Mouse (Mus musculus) cerebellum, adult 9-10 months (tissue): ENCODE results near the gene Cdh22.

Experiments
- DNase-seq: peaks from one replicate; pipeline ENCODE4 v3.0.0; 2022

Cdh22 gene

DNA sequence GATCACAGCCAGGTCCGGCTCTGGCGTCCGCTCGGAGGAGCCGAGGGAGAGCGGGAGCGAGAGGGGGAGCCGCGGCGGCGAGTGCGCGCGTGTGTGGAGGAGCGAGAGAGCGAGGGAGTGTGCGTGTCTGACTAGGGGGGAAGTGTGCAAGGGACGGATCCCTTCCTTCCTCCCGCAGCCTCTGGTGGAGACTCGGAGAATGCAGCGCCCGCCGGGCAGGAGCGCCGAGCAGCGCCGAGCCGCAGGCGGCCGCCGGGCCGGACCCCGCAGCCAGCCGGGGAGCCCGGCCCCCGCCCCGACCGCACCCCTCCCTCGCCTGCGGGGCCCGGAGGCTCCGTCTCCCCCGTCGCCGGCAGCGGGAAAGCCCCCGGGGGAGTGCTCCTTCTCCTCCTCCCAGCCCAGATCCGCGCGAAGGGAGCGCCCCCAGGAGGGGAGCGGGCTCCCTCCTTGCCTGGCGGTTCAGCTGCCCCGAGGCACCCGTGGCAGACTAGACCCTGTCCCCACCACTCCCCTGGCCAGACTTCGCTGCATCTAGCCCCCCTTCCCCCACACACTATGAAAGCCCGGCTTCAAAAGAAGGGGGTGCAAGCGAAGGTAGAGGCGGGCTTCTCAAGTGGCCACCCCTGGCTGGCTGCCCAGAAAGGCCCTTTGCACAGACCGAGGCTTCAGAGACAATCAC, at the start of gene Cdh22:
Gene Cdh22 (minus strand): TSS at position 241 of the 679 bp plus-strand sequence.
- DNase-seq: peak; percentile 83

DNA sequence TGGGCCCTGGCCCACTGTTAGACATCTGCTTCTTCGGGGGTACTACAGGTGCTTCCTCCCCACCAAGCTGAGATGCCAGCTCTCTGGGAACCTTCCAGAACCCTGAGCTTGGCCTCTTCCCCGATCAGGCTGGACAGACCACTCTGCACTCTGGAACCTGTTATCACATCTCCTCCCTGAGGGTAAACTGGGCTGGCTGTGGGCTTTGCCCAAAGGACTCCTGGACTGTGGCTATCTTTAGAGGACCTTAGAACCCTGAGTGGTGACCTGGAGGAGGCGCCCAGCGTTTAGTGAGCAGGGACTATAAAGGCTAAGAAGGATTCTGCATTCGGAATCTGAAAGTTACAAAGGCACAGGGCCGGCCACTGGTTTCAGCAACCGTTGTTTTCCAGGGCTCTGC, 49.7 kb upstream of the Cdh22 start:
- no peak for DNase-seq

DNA sequence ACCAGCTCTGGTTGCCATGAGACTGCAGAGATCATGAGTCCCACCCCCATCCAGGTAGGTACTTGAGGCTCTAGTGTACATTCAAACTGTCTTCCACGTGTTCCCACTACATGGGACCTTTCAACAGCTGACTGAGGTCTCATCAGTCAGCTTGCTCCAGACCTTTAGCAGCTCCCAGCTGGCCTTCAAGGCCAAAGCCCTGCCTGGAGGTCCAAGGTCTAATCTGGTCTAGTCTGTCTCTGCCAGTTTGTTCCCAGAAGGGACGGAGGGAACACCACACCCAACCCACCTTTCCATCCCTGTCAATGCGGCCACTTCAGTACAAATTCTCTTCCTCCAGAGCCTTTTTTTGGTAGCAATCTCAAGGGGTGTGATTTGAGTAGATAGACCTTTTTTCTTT, 49.0 kb upstream of the Cdh22 start:
- no peak for DNase-seq

DNA sequence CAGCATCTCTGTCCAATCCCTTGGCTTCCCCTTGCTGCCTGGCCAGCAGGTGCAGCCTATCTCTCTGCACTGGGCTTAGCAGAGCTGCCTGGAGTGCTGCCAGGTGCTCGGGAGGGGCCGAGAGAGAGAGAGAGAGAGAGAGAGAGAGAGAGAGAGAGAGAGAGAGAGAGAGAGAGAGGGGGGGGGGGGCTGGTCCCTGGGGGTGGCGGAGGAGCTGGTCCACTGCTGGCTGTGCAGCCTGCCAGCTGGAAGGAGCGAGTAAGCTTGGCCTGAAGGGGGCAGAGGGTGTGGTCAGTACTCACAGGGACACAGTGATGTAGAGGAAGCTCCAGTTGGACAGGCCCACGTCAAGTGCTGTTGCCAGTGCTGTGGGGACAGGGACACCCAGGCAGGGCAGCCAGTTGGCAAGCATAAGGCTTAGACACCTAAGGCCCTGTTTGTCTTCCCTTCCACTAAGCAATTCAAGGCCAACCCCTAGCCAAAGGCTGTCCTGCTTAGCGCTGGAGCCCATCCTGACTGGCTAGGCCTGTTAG, 47.2 kb upstream of the Cdh22 start:
- peak; percentile 74 for DNase-seq

DNA sequence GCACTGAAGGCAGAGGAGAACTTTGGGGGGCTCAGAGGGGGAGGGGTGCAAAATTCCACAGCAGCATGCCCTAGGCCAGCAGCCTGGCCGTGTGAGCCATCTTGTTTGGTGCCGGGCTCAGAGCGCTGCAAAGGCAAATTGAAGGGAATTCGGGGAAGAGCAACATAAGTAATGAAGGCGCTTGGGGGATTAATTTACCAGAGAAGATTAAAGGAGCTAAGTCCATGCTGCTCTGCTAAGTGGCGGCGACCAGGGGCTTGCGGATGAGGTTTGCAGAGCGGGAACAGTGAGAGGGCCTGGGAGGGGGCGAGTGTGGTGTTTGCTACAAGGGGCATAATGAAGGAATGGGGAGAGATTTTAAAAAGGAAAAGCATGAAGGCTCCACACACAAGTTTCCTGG, 44.7 kb upstream of the Cdh22 start:
- DNase-seq: no peak

DNA sequence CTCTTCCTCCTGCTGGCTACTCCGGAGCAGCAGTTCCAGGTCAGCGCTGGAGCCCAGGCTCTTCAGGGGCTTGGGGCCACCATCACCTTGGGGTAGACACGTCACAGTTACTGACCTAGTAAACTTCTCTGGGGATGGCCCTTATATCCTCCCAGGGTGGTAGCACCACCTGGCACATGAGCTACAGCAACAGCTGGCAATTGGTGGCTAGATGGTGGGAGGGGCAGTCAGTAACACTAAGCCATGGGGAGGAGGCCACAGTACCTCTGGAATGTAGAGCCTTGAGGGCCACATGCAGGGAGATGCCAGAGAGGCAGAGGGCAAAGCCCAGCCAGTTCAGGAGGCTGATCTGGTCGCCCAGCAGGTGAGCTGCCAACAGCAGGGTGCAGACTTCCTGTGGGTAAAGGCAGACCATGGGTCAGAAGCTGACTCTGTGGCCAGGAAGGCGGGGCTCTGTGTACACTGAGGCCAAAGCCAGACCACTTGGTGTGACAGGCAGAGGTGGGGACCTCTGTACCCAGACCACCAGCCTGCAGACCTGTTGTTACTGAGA, 42.6 kb upstream of the Cdh22 start:
- no peak for DNase-seq

DNA sequence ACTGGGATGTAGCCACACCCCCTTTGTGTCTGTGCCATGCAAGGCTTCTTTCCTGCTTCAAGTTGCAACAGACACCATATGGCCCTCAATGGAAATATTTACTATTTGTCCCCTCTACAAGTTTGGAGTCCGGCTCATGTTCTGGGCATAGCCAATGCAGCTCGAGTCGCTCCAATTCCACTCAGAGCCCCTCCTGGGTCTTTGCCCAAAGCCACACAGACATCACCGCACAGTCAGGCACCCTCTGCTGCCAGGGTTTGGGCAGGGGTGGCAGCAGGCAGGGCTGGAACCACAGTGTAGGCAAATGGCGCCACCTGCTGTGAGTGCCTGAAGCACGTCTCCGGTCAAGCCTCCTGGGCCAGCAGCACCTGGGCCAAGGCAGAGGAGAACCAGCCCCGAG, 41.2 kb upstream of the Cdh22 start:
- DNase-seq: peak; percentile 91

DNA sequence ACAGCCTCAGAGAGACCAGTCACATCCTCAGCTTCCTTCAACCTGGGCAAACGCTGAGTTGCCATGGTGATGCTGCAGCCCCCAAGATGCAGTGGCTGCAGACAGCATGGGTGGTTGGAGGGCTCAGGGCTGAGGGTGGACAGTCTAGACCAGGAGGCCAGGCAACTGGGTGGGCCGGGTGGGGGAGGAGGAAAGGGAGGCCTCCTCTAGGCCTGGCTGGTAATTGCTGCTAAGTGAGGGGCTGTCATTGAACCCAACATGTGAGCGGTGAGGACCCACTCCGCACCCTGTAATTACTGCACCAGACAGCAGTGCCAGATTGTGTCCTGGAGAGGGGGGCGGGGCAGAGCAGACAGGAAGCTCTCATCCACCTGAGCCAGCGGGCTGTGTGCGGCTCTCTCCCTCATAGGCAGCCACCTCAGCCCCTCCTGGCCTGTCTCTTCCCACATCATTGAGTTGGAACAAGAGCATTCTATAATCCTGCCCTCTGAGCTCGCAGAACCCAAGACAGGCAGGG, 40.5 kb upstream of the Cdh22 start:
- no peak for DNase-seq

DNA sequence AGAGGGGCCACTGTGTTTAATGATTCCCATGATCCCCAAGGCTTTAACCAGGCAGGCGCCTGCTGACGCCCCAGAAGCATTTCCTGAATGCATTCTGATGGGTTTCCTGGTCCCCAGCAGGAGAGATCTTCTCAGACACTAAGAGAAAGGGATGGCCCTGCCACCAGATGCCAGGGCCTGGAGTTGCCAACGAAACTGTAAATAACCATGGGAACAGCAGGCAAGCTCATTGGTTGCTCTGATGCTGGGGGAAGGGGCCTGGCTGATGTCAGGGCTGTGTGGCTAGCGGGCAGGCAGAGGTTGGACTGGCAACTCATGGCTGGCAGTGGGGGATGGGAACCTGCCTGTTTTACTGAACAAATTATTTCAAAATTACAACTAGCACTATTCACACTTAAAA, 38.9 kb upstream of the Cdh22 start:
- no peak for DNase-seq

DNA sequence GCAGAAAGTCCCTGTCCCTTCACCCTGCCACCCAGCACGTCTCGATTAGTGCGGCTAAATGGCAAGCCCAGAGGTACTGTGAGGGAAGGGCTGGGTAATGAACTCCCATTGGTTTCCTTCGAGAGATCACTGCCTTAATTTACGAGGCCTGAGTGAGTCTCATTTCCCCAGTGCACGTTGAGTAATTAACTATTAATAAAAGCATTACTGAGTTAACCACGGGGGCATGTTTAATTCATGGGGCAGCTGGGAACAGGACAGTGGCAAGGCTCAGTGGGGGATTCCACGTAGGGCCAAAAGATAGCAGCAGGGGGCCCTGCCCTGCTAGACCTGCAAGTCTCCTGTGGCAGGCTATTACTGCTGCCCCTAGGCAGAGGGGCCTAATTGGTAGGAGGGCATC, 36.7 kb upstream of the Cdh22 start:
- no peak for DNase-seq

DNA sequence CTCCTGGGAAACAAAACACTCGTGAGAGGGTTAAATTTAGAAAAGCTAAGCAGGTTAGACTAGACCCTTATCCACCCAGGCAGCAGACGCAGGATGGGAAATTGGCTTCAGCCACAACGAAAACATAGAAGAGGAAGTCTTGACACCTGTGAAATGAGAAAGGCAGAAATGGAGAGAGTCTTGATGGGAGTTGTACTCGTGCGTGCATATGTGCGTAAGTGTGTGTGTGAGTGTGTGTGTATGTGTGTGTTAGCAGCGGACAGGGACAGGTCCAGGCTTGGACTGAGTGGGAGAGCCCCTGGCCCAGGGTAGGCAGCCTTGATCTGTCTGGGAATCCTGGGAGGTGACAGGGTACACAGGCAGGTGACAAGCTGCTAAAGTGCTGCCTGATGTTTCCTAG, 36.2 kb upstream of the Cdh22 start:
- DNase-seq: no peak

DNA sequence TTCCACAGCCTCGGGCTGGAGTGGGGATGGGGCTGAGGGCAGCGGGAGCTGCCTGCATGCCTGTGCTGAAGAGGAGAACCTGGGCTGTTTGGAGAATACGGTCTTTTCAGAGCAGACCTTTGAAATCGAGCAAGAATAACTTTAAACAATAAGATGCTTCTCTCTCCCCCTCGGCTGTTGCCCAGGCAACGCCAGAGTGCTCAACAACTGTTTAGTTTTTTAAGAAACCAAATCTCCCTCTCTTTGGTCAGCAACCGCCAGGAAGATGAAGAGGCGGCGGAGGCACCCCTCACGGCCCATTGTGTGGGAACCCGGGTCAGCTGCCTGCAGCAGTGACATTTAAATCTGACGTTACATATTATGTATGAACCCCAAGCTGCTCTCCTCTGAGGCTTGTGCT, 32.1 kb upstream of the Cdh22 start:
- no peak for DNase-seq

DNA sequence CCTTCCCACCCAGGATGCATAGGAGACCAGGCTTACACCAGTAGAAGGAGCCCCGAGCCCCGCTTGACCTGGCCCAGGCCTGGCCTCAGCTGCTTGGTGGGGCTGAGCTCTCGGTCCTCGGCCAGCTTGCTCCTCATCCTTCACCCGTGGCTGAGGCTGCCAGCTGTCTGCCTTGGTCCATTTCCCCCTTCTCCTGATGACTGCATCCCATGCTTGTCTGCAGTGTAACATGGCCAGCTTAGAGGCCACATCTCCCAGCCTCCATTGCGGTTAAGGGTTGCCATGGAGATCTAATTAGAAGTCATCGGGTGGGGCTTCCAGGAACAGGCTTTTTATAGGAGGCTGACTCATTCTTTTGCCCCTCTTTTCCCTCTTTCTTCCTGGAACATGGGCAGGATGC, 29.2 kb upstream of the Cdh22 start:
- DNase-seq: no peak

DNA sequence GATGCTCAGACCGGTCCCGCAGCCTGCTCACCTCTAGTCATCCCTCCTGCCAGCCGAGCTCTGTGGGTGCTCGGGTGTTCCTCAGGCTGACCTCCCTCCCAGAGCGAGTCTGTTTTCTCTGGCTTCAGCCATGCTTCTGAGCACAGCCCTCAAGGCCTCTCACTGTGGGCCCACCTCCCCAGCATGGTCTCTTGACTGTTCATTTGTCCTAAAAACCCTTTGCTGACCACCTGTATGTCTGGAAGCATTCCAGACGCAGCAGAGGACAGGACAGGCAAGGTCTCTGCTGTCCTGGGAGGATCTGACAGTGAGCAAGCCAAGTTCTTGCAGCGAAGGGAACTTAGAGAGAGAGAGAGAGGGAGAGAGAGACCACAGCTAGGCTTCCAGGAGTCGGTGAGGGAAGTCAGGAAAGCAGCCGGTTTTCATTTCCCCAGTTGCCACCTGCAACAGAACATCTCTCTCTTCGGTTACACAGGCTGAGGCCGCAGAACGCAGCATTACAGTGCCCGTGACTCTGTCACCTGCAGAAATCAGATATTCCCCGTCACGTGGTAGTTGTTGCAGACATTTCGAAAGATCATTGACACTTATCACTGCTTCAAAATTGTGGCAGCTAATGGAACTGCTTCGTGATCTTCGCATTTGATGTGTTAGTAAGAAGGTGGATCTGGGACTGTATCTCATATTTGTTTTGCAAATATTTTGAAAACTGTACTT, 27.8 kb upstream of the Cdh22 start:
- no peak for DNase-seq

DNA sequence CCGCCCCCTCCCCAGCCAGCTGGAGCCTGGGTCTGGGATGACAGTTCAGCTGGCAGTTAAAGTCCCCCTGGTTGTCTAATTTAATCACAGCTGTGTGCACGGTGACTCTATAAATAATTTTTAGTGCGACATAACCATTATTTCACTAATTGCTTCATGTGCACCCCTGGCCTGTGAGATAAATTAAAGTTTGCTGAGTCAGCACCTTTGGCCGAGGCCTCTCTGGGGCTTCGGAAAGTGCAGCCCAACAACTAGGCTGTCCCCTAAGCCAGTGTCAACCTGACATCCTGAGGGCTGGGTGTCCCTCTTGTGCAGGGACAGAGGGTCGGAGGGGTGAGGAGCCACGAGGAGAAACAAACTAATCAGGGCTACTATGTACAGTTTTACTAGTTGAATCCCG, 25.2 kb upstream of the Cdh22 start:
- no peak for DNase-seq

DNA sequence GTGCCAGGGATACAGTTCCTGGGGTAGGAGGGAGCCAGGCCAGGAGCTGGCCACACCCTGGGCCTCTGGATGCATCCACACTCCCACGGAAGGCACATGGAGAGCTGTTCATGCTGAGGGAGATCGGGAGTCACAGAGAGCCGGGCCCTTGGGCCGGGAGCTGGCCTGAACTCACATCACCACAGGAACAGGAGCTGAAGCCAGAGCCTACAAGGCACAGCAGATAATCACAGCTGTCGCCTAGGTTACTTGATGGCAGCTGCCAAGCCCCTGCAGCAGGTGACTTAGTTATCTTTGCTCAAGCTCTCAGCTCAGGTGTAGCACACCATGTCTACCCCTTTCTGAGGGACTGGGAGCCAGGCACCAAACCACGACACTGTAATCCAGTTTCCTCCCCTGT, 23.7 kb upstream of the Cdh22 start:
- DNase-seq: no peak

DNA sequence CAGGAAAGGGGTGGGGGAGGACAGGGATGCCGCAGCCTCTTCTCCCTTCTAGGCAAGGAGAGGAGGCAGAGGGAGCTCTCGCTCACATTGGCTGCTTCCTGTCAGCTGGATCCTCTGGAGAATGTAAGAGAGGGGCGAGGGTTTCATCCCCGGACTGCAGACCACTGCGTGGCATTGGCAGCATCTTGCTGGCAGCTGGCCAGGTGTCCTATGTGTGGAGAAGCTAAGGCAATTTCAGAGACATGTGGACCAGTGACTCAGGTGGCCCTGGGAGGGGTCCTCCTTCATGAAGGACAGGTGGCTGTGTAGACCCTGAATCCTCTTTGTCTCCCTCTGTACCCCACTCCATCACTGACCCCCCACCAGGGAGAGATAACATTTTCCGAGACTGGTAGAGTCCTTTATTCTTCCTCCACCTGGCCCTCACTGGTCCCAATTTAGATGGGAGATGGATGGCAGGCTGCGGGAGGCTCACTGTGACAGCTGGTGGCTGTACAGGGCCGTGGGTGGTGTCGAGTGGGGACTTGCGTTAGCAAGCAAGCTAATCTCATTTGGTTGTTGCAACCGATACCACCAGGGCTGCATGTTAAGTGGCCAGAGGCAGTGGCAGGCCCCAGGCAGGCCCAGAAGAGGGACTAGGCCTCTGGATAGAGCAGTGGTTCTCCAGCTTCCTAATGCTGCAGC, 22.6 kb upstream of the Cdh22 start:
- peak; percentile 67 for DNase-seq

DNA sequence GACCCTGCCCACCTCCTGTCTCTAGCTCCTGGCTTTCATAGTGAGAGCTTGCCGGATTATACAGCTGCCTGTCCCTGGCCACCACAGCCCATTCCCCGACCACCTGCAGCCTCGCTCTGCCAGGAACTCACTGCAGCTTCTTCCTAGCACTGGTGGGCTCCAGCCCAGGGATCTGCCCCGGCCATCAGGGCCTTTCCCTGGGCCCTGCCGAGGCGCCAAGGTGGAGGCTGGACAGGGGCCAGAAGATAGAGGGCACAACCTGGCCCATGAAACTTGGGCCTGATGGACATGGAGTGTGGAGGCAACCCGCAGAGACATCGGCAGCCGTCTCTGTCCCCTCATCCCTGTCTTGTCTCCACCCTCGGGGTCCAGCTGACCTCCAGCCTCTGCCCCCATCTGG, 21.6 kb upstream of the Cdh22 start:
- DNase-seq: peak; percentile 71

DNA sequence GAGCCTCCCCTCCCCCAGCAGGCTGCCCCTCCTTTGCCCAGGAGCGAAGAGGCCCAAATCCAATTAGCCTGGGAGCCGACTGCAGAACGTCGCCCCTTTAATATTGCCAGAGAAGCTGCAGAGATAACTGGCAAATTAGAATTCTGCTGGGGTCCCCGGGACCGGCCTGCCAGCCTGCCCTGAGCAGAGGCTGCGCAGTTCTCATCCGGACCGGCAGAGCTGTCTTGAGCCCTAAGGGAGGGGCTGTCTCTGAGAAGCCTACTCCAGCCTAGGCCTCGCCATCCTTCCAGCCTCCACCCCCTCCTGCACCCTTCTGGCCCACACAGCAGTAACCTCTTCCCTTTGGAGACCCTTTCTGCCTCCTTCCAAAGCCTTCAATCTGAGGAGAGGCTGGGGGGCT, 19.2 kb upstream of the Cdh22 start:
- DNase-seq: no peak

DNA sequence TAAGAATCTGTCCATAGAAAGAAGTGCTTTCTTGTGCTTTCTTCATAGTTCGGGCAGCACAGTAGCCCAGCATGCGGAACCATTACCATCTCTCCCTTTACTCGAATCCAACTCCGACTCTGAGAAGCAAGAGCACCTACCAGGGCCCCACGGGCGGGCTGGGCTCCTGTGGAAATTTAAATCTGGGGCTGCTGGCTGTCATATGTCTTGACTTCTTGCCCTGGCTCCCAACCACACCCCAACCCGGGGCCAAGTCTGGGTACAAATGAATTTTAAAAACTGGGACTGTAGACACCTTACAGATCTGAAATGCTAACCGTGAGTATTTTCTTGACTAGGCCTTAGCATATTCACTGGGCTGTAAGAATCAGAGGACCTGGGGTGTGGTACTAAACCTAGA, 18.6 kb upstream of the Cdh22 start:
- DNase-seq: peak; percentile 69

DNA sequence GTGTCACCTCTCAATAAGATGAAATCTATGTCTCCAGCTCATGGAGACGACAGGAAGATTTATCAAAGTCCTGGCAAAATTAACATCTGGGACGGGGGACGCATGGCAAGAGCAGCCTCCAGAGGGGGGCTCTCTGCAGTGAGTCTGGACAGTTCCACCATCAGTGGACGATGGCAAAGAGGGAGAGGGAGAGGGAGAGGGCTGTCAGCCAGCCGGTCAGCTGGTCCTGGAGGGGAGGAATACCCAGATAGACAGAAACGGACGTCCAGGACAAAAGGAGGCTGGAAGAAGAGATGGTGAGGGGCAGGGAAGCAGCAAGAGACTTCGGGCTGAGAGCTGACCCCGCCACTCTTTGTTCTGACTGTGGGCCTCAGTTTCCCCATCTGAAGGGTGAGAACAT, 18.1 kb upstream of the Cdh22 start:
- DNase-seq: no peak

DNA sequence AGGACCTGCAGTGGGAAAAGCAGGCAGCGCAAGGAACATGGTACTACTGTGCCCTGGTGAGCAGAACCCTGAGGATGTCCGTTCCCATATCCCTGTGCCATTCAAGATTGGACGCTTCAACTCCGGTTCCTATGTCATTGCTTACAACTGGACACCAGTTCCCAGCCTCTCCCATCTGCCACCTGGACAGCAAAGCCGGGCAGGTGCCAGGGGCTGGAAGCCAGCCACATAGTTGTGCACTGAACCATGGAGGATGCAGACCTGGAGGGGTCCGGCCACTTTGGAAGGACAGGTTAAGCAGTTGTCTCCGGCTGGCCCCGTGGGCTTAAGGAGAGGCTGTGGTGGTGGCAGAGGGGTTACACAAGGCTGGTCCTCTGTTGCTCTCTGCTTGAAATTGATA, 17.7 kb upstream of the Cdh22 start:
- DNase-seq: peak; percentile 95

DNA sequence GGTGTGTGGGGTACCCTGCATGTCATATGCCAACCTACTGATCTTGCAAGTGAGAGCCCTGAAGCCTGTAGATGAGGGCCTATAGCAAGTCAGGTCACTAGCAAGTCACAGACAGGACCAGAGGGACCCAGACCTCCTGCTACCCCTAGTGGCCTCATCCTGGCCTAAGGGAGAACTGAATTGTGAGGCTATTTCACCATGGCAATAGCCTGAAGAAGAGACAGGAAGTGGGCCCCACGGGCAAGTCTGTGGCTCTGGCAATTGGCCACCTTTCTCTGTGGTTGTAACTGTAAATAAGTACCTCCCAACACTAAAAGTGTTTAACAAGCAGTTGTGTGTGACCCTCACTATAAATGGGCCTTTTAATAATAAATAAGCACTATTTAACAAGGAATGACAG, 16.2 kb upstream of the Cdh22 start:
- DNase-seq: no peak

DNA sequence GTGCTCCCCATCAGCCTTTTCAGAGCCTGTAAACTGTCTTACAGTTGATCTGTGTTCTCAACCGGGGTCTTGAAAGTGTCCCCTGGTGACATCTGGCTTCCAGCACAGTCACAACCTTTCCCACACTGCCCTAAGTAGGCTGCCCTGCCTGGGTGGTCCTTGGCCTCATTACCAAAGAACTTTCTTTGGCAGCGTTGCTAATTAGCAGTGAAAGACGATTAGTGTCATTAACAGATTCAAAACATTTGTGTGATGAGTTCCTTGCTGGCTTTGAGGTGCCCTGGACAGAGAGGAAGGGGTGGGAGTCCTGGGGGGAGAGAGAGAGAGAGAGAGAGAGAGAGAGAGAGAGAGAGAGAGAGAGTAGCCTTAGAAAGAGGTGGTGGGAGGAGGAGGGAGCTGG, 14.3 kb upstream of the Cdh22 start:
- no peak for DNase-seq
